In genomic region chr9:32466861-32467260, GRCm38 (mm10) we compare ENCODE assay signal across 15 mouse cellular contexts.
DNase-seq lines count a peak whose midpoint lies in the region; ATAC-seq and TF ChIP-seq lines count a peak whose summit lies in the region.
"Had no signal": no experiment of that assay in that cellular context is flagged by ENCODE, and none has a peak within 500 bp of the region (broad histone marks: within the 10 kb centered on the region; RNA-seq: fewer than 3 reads in every experiment).

No protein-coding gene starts in this region.

- no peak overlapping the region for H3K27ac ChIP-seq in heart, embryonic 10.5 days
- H3K27ac ChIP-seq in lung, embryonic 14.5 days (ENCODE audit: low read depth): no peak overlapping the region
- peak overlapping the region; percentile 32 for H3K27ac ChIP-seq in embryonic facial prominence, embryonic 12.5 days
- H3K27ac ChIP-seq in embryonic facial prominence, embryonic 15.5 days (replicated peaks): peak overlapping the region; percentile 36
- H3K27ac ChIP-seq: hindbrain, embryonic 15.5 days had no signal

- peak; percentile 15 for DNase-seq in heart, adult 8-10 months (ENCODE audit: low spot score)
- no peak for DNase-seq in heart, embryonic 10.5 days (ENCODE audit: low spot score)
- DNase-seq in lung, embryonic 14.5 days: no peak
- DNase-seq in lung, postnatal 14 days: no peak
- DNase-seq in MN1 (ENCODE audit: low spot score): no peak
- no peak for DNase-seq in right cerebral cortex, postnatal 25 days
- DNase-seq: adrenal gland, adult 8-10 months; kidney, adult 9 months; liver; thymus, adult 2 months had no signal

- H3K27me3 ChIP-seq in heart, embryonic 10.5 days (ENCODE audit: insufficient read depth, poor library complexity, severe bottlenecking): no peaks in the 10 kb centered on the region
- no peaks in the 10 kb centered on the region for H3K27me3 ChIP-seq in lung, embryonic 14.5 days (ENCODE audit: insufficient read depth, low read length)
- H3K27me3 ChIP-seq in embryonic facial prominence, embryonic 12.5 days: no peaks in the 10 kb centered on the region
- H3K27me3 ChIP-seq in embryonic facial prominence, embryonic 15.5 days: no peaks in the 10 kb centered on the region
- H3K27me3 ChIP-seq: hindbrain, embryonic 15.5 days had no signal

- no peak overlapping the region for H3K4me3 ChIP-seq in heart, embryonic 10.5 days
- H3K4me3 ChIP-seq in lung, embryonic 14.5 days (ENCODE audit: low read depth, low read length): no peak overlapping the region
- no peak overlapping the region for H3K4me3 ChIP-seq in embryonic facial prominence, embryonic 12.5 days
- no peak overlapping the region for H3K4me3 ChIP-seq in embryonic facial prominence, embryonic 15.5 days (replicated peaks)
- H3K4me3 ChIP-seq: hindbrain, embryonic 15.5 days had no signal

- peak; percentile 8; the same call in 1 of the 2 replicates for ATAC-seq in lung, embryonic 14.5 days (ENCODE audit: insufficient read depth)
- ATAC-seq in embryonic facial prominence, embryonic 12.5 days (ENCODE audit: insufficient number of reproducible peaks, insufficient read depth, low FRiP score, low TSS enrichment): no peak
- no peak for ATAC-seq in embryonic facial prominence, embryonic 15.5 days (ENCODE audit: insufficient number of reproducible peaks, low FRiP score, low TSS enrichment, low read depth)
- ATAC-seq: forebrain, embryonic 14.5 days; midbrain, embryonic 16.5 days had no signal

- no peak for TF ChIP-seq CTCF in lung, embryonic 14.5 days (IDR thresholded peaks at IDR 0.05; ENCODE audit: low read depth)

- H3K4me1 ChIP-seq in heart, embryonic 10.5 days: 0 out of 2 replicates have a peak, but pooled peaks cover 5% of the 10 kb centered on the region
- 0 out of 2 replicates have a peak, but pooled peaks cover 4% of the 10 kb centered on the region for H3K4me1 ChIP-seq in lung, embryonic 14.5 days (ENCODE audit: insufficient read depth)
- peaks cover 33% of the 10 kb centered on the region for H3K4me1 ChIP-seq in embryonic facial prominence, embryonic 12.5 days
- peaks cover 28% of the 10 kb centered on the region for H3K4me1 ChIP-seq in embryonic facial prominence, embryonic 15.5 days

- H3K9me3 ChIP-seq in heart, embryonic 10.5 days: no peaks in the 10 kb centered on the region
- no peaks in the 10 kb centered on the region for H3K9me3 ChIP-seq in lung, embryonic 14.5 days (ENCODE audit: low read depth, low read length)
- H3K9me3 ChIP-seq in embryonic facial prominence, embryonic 12.5 days: no peaks in the 10 kb centered on the region
- H3K9me3 ChIP-seq in embryonic facial prominence, embryonic 15.5 days (replicated peaks): no peaks in the 10 kb centered on the region
- H3K9me3 ChIP-seq: hindbrain, embryonic 15.5 days had no signal

- H3K36me3 ChIP-seq in heart, embryonic 10.5 days: peaks cover 18% of the 10 kb centered on the region; the same call in 1 of the 2 replicates
- no peaks in the 10 kb centered on the region for H3K36me3 ChIP-seq in lung, embryonic 14.5 days (ENCODE audit: insufficient read depth)
- H3K36me3 ChIP-seq in embryonic facial prominence, embryonic 12.5 days: 0 out of 2 replicates have a peak, but pooled peaks cover 3% of the 10 kb centered on the region
- H3K36me3 ChIP-seq in embryonic facial prominence, embryonic 15.5 days: no peaks in the 10 kb centered on the region
- H3K36me3 ChIP-seq: hindbrain, embryonic 15.5 days had no signal

- no peak overlapping the region for H3K4me2 ChIP-seq in lung, embryonic 14.5 days
- no peak overlapping the region for H3K4me2 ChIP-seq in embryonic facial prominence, embryonic 12.5 days (replicated peaks)
- H3K4me2 ChIP-seq in embryonic facial prominence, embryonic 15.5 days (replicated peaks): no peak overlapping the region
- H3K4me2 ChIP-seq: hindbrain, embryonic 15.5 days had no signal

- H3K9ac ChIP-seq in lung, embryonic 14.5 days: no peak overlapping the region
- H3K9ac ChIP-seq in embryonic facial prominence, embryonic 12.5 days: no peak overlapping the region
- no peak overlapping the region for H3K9ac ChIP-seq in embryonic facial prominence, embryonic 15.5 days
- H3K9ac ChIP-seq: hindbrain, embryonic 15.5 days had no signal

- WGBS in heart, embryonic 10.5 days: 49% methylated on average over 8 of the region's 8 CpGs
- 52% methylated on average over 8 of the region's 8 CpGs for WGBS in lung, embryonic 14.5 days
- 60% methylated on average over 8 of the region's 8 CpGs for WGBS in embryonic facial prominence, embryonic 12.5 days
- WGBS in embryonic facial prominence, embryonic 15.5 days: 37% methylated on average over 8 of the region's 8 CpGs

Comparison
In these comparisons a context has a peak if more than half of its experiments do, and no peak if none do; other contexts are left out.
1. H3K27ac ChIP-seq: peak in embryonic facial prominence, embryonic 12.5 days (single experiment) and embryonic facial prominence, embryonic 15.5 days (single experiment); none in heart, embryonic 10.5 days (single experiment) and lung, embryonic 14.5 days (single experiment).